Mouse (Mus musculus) ES-Bruce4 (cell line): ENCODE data around the gene Mcrip1.

Experiments used
- EP300 ChIP-seq: IDR thresholded peaks from 2 replicates; pipeline ENCODE4 v1.6.1; 2011; ENCODE audit warnings: low read depth, low read length; ENCODE audit not compliant: insufficient read depth
- POLR2A ChIP-seq: IDR thresholded peaks from one replicate; pipeline ENCODE4 v1.8.1; 2011; ENCODE audit warnings: low read length; ENCODE audit not compliant: insufficient read depth

GRCm38 (mm10) chr11:120499894-120500293 lies 49.6 kb downstream of the Mcrip1 start:
- TF ChIP-seq POLR2A = no peak
- no peak for TF ChIP-seq EP300
